Mouse (Mus musculus) heart, adult 18-20 months (tissue): ENCODE data around the gene Slc15a3. TPM values are rescaled to one million over a fixed set of nuclear protein-coding genes. Genes with fewer than 3 reads are reported as not detected.

Experiments used
- DNase-seq, 2 experiments: peaks; one replicate each; pipeline ENCODE4 v3.0.0; 2021 to 2022; ENCODE audit warnings: mixed read lengths in 1 of 2
- total RNA-seq, 2 experiments: library from RNA; stranded (reverse); gene quantifications; 2 replicates each; pipeline ENCODE4 v1.2.3; 2021

Gene Slc15a3
- total RNA-seq, 2 experiments from 2014 or later = 2.1 TPM

DNA sequence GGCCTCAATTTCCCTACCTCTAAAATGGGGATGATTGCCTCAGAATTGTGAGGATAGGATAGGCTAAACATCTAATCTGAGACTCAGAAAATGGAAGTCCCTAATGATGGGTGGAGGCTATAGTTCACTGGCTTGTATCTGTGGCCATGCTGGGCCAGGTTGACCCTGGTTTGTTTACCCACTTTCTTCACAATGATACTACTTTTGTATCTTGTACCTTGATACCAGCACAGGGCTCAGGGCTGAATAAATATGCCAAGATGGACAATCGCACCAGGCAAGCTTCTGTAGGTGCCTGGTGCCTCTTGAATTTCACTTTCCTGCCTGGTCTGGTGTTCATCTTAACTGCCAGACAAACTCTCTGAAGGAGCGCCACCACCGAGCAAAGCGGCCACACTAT is 17.0 kb upstream of the Slc15a3 start:
- no peak for DNase-seq

GRCm38 (mm10) chr19:10824061-10824460 is 15.5 kb upstream of the Slc15a3 start:
- DNase-seq = no peak

GRCm38 (mm10) chr19:10828321-10828720 is 11.2 kb upstream of the Slc15a3 start:
- no peak for DNase-seq

GRCm38 (mm10) chr19:10829436-10830175 is 9.9 kb upstream of the Slc15a3 start, which contains the start of gene Cd6:
Gene Cd6 (minus strand): TSS chr19:10830058.
- DNase-seq = no peak

DNA sequence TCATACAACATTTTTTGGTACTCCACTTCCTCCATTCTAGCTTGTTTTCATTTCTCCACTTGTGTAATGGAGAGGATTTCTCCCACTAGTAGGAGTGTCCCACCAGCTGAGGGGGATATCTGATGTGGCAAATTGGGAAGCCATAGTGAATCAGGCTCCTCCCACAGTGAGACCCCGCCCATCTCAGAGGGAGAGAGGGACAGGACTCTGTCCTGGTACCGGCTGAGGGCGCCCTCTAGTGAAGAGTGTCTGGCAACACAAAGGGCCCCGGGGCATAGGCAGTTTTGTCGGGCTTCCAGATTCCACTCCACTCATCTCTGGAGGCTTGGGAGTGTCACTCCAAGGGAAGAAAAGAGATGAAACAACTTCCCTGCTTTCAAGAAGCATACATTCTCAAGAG is 8.1 kb upstream of the Slc15a3 start:
- peak; percentile 71 to 81 for DNase-seq

GRCm38 (mm10) chr19:10832030-10832429 is 7.5 kb upstream of the Slc15a3 start:
- DNase-seq = no peak

GRCm38 (mm10) chr19:10833611-10834010 is 5.9 kb upstream of the Slc15a3 start:
- no peak for DNase-seq

- no peak for DNase-seq
Measured at GRCm38 (mm10) chr19:10835671-10836070, 3.9 kb upstream of the Slc15a3 start.

- DNase-seq = peak; percentile 64 to 84
Measured at GRCm38 (mm10) chr19:10841721-10842626, 2.4 kb downstream of the Slc15a3 start.

- DNase-seq = peak; percentile 16 to 17
Measured at GRCm38 (mm10) chr19:10842914-10843313, 3.4 kb downstream of the Slc15a3 start.

- no peak for DNase-seq
Measured at GRCm38 (mm10) chr19:10844206-10844605, 4.7 kb downstream of the Slc15a3 start.

DNA sequence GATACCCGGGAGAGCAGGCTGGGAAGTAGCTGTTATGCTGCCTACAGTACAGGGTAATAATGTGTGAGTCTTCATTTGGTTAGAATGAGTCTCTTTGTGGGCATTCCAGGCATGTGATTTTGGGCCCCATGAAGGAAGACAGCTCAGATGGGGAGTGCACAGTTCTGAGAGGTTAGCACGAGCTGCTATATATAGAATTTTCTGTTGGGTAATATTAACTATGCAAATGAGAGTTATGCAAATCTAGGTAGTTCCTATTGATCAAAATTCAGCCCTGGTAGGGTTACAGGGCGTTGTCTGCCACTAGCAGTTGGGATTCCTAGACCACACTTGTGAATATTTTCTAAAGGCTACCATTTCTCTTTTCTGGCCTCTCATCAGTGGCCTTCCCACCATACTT is 5.9 kb downstream of the Slc15a3 start:
- DNase-seq = no peak

- DNase-seq = no peak
Measured at GRCm38 (mm10) chr19:10846150-10846549, 6.6 kb downstream of the Slc15a3 start.

DNA sequence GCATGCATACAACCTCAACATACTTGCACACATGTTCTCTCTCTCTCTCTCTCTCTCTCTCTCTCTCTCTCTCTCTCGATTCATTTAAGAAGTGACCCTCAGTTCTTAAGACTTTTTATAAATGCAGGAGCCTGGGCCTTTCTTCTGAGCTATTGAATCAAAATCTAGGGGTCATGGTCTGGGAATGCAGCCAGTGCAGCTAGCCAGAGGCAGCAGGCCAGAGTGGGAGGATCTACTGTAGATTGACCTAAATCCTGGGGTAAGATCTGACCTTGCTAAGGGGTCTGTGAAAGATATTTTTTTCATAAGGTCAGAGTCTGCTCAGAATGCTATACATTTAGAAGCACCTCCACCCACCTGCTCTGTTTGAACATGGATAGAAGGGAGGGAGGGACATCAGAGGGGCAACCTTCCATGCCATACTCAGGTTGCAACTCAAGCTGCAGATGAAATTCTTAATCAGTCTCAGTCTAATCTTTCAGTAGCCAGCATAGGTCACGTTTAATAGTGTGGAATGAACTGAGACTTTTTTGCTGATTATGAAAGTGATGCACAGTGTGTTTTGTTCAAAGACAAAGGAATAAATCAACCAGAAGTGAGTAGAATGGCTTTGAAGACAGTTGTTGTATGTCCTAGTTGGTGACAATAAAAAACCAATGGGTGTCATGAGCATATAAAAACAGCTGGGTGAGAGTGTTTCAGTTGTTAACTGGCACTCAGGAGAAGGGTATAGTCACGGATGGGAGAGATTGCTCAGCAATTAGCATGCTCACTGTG is 8.0 kb downstream of the Slc15a3 start:
- peak; percentile 59 to 71 for DNase-seq

GRCm38 (mm10) chr19:10855422-10855821 is 15.9 kb downstream of the Slc15a3 start:
- DNase-seq = no peak

GRCm38 (mm10) chr19:10856520-10856919 is 17.0 kb downstream of the Slc15a3 start:
- DNase-seq = no peak

DNA sequence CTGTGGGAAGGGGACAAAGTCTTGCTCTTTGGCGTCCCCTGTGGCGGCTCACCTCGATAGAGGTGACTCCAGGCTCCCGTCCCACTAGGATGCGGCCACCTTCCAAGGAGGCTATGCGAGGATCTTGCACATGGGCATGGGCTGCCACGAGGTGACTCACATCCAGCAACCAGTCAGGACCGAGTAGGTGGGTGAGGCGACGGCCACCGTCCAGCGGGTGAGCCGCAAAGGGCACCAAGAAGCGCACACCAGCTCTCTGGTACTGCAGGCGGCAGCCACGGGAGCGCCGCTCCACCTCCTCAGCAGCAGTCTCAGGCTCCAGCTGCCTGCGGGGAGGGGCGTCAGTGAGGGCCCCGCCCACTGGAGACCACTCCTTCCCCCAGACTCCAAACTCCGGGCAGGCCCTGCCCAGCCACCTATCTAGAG is 20.6 kb downstream of the Slc15a3 start:
- no peak for DNase-seq

DNA sequence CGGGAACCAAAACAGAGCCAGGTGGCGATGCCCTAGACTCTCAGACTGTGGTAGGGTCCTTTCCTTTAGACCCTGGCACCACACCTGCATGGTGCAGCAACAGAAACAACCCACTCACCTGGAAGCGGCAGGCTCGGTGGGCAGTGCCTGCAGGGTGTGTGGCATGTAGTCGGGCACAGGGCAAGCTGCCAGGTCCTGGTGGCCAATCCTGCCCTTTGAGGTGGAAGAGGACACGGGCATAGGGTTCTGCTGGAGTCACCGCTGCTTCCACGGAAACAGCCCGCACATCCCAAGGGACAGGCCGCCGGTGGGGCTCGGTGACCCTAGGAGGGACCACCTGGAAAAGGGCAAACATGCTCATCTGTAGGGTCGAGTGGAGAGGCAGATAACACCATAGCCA is 26.8 kb downstream of the Slc15a3 start:
- DNase-seq = no peak

DNA sequence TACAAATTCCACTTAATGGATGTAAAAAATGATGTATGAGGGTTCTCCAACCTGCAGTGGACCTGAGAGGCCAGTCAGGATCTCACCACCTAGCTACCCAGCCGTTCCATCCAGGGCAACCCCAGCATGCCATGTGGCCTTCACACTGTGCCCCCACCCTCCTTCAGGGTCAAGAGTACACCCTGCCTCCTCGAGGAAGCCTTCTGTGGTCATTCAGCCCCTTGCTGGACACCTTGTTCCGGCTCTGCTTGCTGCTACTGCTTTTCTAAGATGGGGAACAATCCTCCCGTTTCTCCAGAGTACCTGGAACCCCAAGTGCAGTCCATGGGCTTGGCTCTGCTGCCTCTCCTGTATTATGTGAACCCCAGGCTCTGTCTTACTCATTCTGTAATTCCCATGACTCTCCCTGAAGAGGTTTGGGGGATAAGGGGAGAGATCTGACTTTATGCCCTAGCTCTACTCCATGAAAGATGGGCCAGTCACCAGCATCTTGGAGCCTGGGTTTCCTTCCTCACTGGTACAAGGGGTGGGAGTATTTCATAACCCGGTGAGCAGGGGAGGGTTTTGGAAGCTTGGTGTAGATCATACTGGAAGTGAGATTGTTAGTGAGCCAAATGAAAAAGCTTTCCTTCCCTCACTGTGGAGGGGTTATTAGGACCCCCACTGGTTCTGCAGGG is 28.6 kb downstream of the Slc15a3 start:
- DNase-seq = no peak

GRCm38 (mm10) chr19:10868623-10869141 is 29.2 kb downstream of the Slc15a3 start:
- DNase-seq = peak in 1 of 2 experiments; percentile 18

DNA sequence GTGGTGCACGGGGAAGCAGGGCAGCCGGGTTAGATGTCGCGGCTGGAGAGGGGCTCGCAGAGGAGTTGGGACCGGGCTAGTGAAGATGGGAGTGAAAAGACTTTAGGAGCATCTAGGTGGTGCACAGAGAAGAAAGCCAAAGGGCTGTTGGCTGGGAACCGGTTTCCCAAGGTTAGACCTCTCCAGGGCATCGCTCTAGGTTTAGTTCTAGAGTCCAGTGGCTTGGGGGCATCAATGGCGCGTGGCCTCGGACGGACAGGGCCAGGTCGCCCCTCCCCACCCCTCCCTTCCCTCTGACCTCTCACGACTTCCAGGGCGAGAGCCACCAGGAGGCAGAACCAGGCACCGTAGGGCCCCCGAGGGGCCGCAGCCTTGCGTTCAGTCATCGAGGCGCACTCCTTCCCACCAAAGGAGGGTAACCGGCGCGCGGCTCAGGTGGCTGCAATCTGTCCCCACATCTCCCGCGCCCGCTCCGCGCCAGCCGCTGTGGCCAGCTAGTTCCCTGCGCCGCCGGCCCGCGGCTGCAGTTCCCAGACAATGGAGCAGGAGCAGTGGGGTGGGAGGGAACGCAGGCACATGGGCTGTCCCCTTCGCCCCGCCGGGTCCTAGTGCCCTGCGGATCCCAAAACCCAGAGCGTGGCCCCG is 29.8 kb downstream of the Slc15a3 start:
- peak; percentile 85 to 86 for DNase-seq
